Comparison of ENCODE assay signal across 14 mouse cellular contexts in the genomic region with DNA sequence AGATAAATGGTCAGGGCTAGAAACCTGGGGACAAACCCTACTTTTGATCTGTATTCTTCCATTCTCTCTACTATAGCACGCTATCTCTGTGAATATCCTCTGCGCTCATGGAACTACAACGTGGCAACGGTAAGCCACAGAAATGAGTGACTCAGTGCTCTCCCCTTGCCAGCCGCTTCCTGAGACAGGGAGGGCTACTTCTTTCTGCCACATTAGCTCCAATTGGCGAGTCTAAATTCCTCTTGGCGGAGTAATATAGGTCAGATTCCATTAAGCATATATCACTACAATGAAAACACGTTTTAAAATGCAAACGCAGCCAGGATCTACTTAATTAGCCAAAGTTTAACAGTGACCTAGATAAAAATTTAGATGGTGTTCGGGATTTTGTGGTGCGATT. TPM values are rescaled to one million over a fixed set of nuclear protein-coding genes. Genes with fewer than 3 reads are reported as not detected.
"Had no signal": no experiment of that assay in that cellular context is flagged by ENCODE, and none has a peak within 500 bp of the region (broad histone marks: within the 10 kb centered on the region; RNA-seq: fewer than 3 reads in every experiment).

No protein-coding gene starts in this region.

- H3K4me1 ChIP-seq: liver, embryonic 12.5 days; midbrain, embryonic 15.5 days had no signal

- H3K27me3 ChIP-seq: limb, embryonic 15.5 days; liver, embryonic 12.5 days; midbrain, embryonic 15.5 days; neural tube, embryonic 13.5 days had no signal

- H3K27ac ChIP-seq: left cerebral cortex, adult 2 months; limb, embryonic 15.5 days; liver, embryonic 12.5 days; macrophage; midbrain, embryonic 15.5 days; neural tube, embryonic 13.5 days had no signal

- ATAC-seq: liver, embryonic 12.5 days; midbrain, embryonic 15.5 days had no signal

- H3K9ac ChIP-seq: limb, embryonic 15.5 days; liver, embryonic 12.5 days; lung, embryonic 14.5 days; midbrain, embryonic 15.5 days; neural tube, embryonic 13.5 days had no signal

- H3K9me3 ChIP-seq: limb, embryonic 15.5 days; liver, embryonic 12.5 days; midbrain, embryonic 15.5 days had no signal

- DNase-seq: kidney, postnatal 14 days; lung, embryonic 14.5 days; lung, postnatal 10 days; right cerebral cortex, adult 18-20 months; right cerebral cortex, postnatal 25 days; thymus, postnatal 4 days had no signal

- H3K36me3 ChIP-seq: limb, embryonic 15.5 days; liver, embryonic 12.5 days; midbrain, embryonic 15.5 days; neural tube, embryonic 13.5 days had no signal

- H3K4me3 ChIP-seq: left cerebral cortex, adult 2 months; limb, embryonic 15.5 days; liver, embryonic 12.5 days; megakaryocyte, embryonic 14.5 days; midbrain, embryonic 15.5 days; neural tube, embryonic 13.5 days had no signal

- H3K4me2 ChIP-seq: limb, embryonic 15.5 days; liver, embryonic 12.5 days; lung, embryonic 14.5 days; midbrain, embryonic 11.5 days; midbrain, embryonic 15.5 days; neural tube, embryonic 13.5 days had no signal

RNA-seq across cellular contexts. Expression of a gene that starts 31.4 kb away (rescaled TPM):
- polyA plus RNA-seq: macrophage had no signal
